Mouse (Mus musculus) bone marrow macrophage, adult 2 months (primary cell): ENCODE data around the gene Nup107. TPM values are rescaled to one million over a fixed set of nuclear protein-coding genes. Genes with fewer than 3 reads are reported as not detected.

Experiments
- H3K27ac ChIP-seq: 2 replicates; pipeline ENCODE4 v1.5.1; 2012; ENCODE audit warnings: low read depth, low read length; ENCODE audit not compliant: insufficient read depth
- H3K4me1 ChIP-seq: 2 replicates; pipeline ENCODE4 v1.6.1; 2012; ENCODE audit warnings: low read length; ENCODE audit not compliant: control insufficient read depth, insufficient read depth
- H3K4me3 ChIP-seq: 2 replicates; pipeline ENCODE4 v1.5.1; 2012; ENCODE audit warnings: mild to moderate bottlenecking, low read length, moderate library complexity; ENCODE audit not compliant: insufficient read depth
- CTCF ChIP-seq: IDR thresholded peaks from 2 replicates; pipeline ENCODE4 v1.5.1; 2012; ENCODE audit warnings: low read depth, mild to moderate bottlenecking, low read length, moderate library complexity
- POLR2A ChIP-seq: IDR thresholded peaks from 2 replicates; pipeline ENCODE4 v1.6.1; 2012; ENCODE audit warnings: mild to moderate bottlenecking, low read depth, low read length, borderline replicate concordance
- polyA plus RNA-seq: library from polyadenylated mRNA; stranded (reverse); fragments of >200 nt; gene quantifications from 2 replicates; pipeline ENCODE4 v1.2.4, GENCODE M21; 2012; ENCODE audit not compliant: missing spikeins, insufficient read depth, insufficient read length

Nup107 gene
- polyA plus RNA-seq, 1 experiment = 18.9 TPM

- Histone ChIP-seq H3K4me1 (no peaks in the 10 kb centered on the region), H3K4me3 (no peak overlapping the region), H3K27ac (no peak overlapping the region)
- TF ChIP-seq POLR2A = no peak
- TF ChIP-seq CTCF = no peak
Observed at GRCm38 (mm10) chr10:117773106-117773720, 19.3 kb downstream of the Nup107 start.

- H3K4me1 ChIP-seq = no peaks in the 10 kb centered on the region
- no peak for TF ChIP-seq CTCF
- TF ChIP-seq POLR2A = no peak
- H3K4me3 ChIP-seq = no peak overlapping the region
Observed at GRCm38 (mm10) chr10:117772364-117773105, 20.0 kb downstream of the Nup107 start.

GRCm38 (mm10) chr10:117771131-117771510, 21.4 kb downstream of the Nup107 start:
- TF ChIP-seq CTCF = no peak
- no peak for TF ChIP-seq POLR2A
- Histone ChIP-seq H3K27ac (no peak overlapping the region), H3K4me3 (no peak overlapping the region), H3K4me1 (no peaks in the 10 kb centered on the region)

More at GRCm38 (mm10) chr10:117772364-117773105, 20.0 kb downstream of the Nup107 start:
- H3K27ac ChIP-seq = no peak overlapping the region

GRCm38 (mm10) chr10:117770286-117771130, 22.0 kb downstream of the Nup107 start:
- no peak for TF ChIP-seq POLR2A
- H3K27ac ChIP-seq = no peak overlapping the region
- H3K4me3 ChIP-seq = no peak overlapping the region
- H3K4me1 ChIP-seq = no peaks in the 10 kb centered on the region

GRCm38 (mm10) chr10:117769541-117770285, 22.8 kb downstream of the Nup107 start:
- Histone ChIP-seq H3K4me3 (no peak overlapping the region), H3K27ac (no peak overlapping the region), H3K4me1 (no peaks in the 10 kb centered on the region)
- TF ChIP-seq CTCF (no peak), POLR2A (no peak)

- TF ChIP-seq CTCF = no peak
- TF ChIP-seq POLR2A = no peak
- Histone ChIP-seq H3K4me3 (no peak overlapping the region), H3K27ac (no peak overlapping the region), H3K4me1 (no peaks in the 10 kb centered on the region)
Observed at GRCm38 (mm10) chr10:117768141-117768440, 24.4 kb downstream of the Nup107 start.

GRCm38 (mm10) chr10:117767286-117768140, 25.0 kb downstream of the Nup107 start:
- TF ChIP-seq CTCF (no peak), POLR2A (no peak)
- no peak overlapping the region for H3K27ac ChIP-seq
- no peaks in the 10 kb centered on the region for H3K4me1 ChIP-seq
- H3K4me3 ChIP-seq = no peak overlapping the region

GRCm38 (mm10) chr10:117766896-117767160, 25.7 kb downstream of the Nup107 start:
- TF ChIP-seq CTCF = no peak
- no peak for TF ChIP-seq POLR2A
- H3K27ac ChIP-seq = no peak overlapping the region
- no peak overlapping the region for H3K4me3 ChIP-seq
- H3K4me1 ChIP-seq = no peaks in the 10 kb centered on the region
